Mouse (Mus musculus) neural tube, embryonic 12.5 days (tissue): Measurements from ENCODE around the gene Camta1. TPM values are rescaled to one million over a fixed set of nuclear protein-coding genes. Genes with fewer than 3 reads are reported as not detected.

Experiments
- ATAC-seq: fragments of 200-750 bp; cut with Nextera tagmentation; 2 replicates; pipeline ENCODE4 v1.8.0; 2017; ENCODE audit warnings: low read depth, mild to moderate bottlenecking, moderate TSS enrichment, moderate library complexity; ENCODE audit not compliant: low FRiP score
- H3K27ac ChIP-seq: fragments of 300-500 bp; sonication (generic); 2 replicates; pipeline ENCODE4 v1.5.1; 2016
- H3K27me3 ChIP-seq: fragments of 300-500 bp; sonication (generic); replicated peaks from 2 replicates; pipeline ENCODE4 v1.6.1; 2016; ENCODE audit warnings: mild to moderate bottlenecking
- H3K36me3 ChIP-seq: fragments of 300-500 bp; sonication (generic); 2 replicates; pipeline ENCODE4 v1.6.1; 2016; ENCODE audit warnings: mild to moderate bottlenecking
- H3K4me1 ChIP-seq: fragments of 300-500 bp; sonication (generic); 2 replicates; pipeline ENCODE4 v1.6.1; 2016
- H3K4me2 ChIP-seq: fragments of 300-500 bp; sonication (generic); replicated peaks from 2 replicates; pipeline ENCODE4 v1.6.1; 2016; ENCODE audit warnings: mild to moderate bottlenecking
- H3K4me3 ChIP-seq: fragments of 300-500 bp; sonication (generic); 2 replicates; pipeline ENCODE4 v1.5.1; 2016
- H3K9ac ChIP-seq: fragments of 300-500 bp; sonication (generic); 2 replicates; pipeline ENCODE4 v1.6.1; 2016; ENCODE audit warnings: mild to moderate bottlenecking
- H3K9me3 ChIP-seq: fragments of 300-500 bp; sonication (generic); 2 replicates; pipeline ENCODE4 v1.6.1; 2016; ENCODE audit warnings: mild to moderate bottlenecking
- WGBS: fragments of 180-500 bp; shearing (Covaris S2); methylation state at CpG from one replicate; pipeline ENCODE4 v1.1.7; 2016; 5-methylcytosine and 5-hydroxymethylcytosine counted together
- polyA plus RNA-seq: library from polyadenylated mRNA; unstranded; fragments of >200 nt; fragmentation: Nextera tagmentation; extraction: Ambion mirVana; gene quantifications from 2 replicates; pipeline ENCODE4 v1.2.1, GENCODE M21; 2016

The Camta1 gene
- polyA plus RNA-seq, 1 experiment from 2014 or later = 164 TPM

DNA sequence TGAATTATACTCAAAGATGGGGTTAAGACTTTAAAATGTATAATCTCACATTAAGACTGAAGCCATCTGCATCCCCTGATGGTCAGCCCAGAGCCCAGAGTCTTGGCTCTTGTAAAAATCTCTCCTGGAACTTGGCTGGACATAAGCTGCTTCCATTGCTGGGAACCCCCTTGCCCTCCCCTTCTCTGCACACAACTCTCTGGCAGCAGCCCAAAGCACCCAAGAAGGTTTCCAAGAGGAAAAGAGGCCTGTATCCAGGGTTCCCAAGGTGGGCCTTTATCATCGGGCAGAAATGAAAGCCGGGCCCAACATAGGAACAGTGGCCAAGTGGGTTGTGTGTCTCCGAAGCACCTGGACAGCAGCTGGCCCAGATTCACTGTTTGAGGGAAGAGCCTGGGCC, 316.2 kb downstream of the Camta1 start:
- no peaks in the 10 kb centered on the region for H3K27me3 ChIP-seq
- ATAC-seq = no peak
- no peaks in the 10 kb centered on the region for H3K9me3 ChIP-seq
- WGBS = 92% methylated on average over 3 of the region's 3 CpGs
- no peak overlapping the region for H3K9ac ChIP-seq
- H3K36me3 ChIP-seq = no peaks in the 10 kb centered on the region
- no peak overlapping the region for H3K4me3 ChIP-seq
- H3K27ac ChIP-seq = no peak overlapping the region
- peaks cover 14% of the 10 kb centered on the region for H3K4me1 ChIP-seq
- no peak overlapping the region for H3K4me2 ChIP-seq

- 43% methylated on average over 5 of the region's 5 CpGs for WGBS
- no peak overlapping the region for H3K4me2 ChIP-seq
- no peak overlapping the region for H3K27ac ChIP-seq
- no peak for ATAC-seq
- no peak overlapping the region for H3K4me3 ChIP-seq
- no peaks in the 10 kb centered on the region for H3K36me3 ChIP-seq
- H3K27me3 ChIP-seq = no peaks in the 10 kb centered on the region
- peaks cover 9% of the 10 kb centered on the region for H3K4me1 ChIP-seq
- no peak overlapping the region for H3K9ac ChIP-seq
- H3K9me3 ChIP-seq = no peaks in the 10 kb centered on the region
These were observed 317.5 kb downstream of the Camta1 start for GRCm38 (mm10) chr4:151544191-151544590.

DNA sequence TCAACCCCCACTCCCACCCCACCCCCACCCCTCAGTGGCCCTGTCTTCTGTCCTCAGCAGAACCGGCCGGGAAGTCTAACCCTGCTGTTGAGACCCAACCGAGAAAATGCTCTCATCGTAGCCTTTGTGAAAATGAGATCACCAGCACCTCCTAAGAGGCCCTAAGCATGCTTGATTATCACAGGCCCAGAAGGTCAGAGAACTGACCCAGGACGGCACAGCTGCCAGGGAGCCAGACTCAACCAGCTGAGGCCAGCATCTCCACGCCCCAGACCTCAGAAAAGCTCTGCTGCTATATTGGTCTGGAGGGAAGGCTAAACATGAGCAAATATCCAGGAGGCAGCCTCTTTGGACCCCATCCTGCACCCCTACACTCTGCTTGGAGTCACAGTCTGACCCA, 321.1 kb downstream of the Camta1 start:
- Histone ChIP-seq H3K9me3 (no peaks in the 10 kb centered on the region), H3K36me3 (no peaks in the 10 kb centered on the region), H3K4me1 (peaks cover 15% of the 10 kb centered on the region), H3K9ac (no peak overlapping the region), H3K4me3 (no peak overlapping the region), H3K4me2 (no peak overlapping the region), H3K27ac (no peak overlapping the region), H3K27me3 (no peaks in the 10 kb centered on the region)
- 61% methylated on average over 6 of the region's 6 CpGs for WGBS
- no peak for ATAC-seq

GRCm38 (mm10) chr4:151539881-151540280, 321.8 kb downstream of the Camta1 start:
- peaks cover 15% of the 10 kb centered on the region for H3K4me1 ChIP-seq
- H3K36me3 ChIP-seq = no peaks in the 10 kb centered on the region
- H3K4me2 ChIP-seq = no peak overlapping the region
- H3K9me3 ChIP-seq = no peaks in the 10 kb centered on the region
- H3K4me3 ChIP-seq = no peak overlapping the region
- WGBS = 71% methylated on average over 5 of the region's 5 CpGs
- no peak overlapping the region for H3K27ac ChIP-seq
- ATAC-seq = no peak
- no peak overlapping the region; the same call in 1 of the 2 replicates for H3K9ac ChIP-seq
- no peaks in the 10 kb centered on the region for H3K27me3 ChIP-seq

DNA sequence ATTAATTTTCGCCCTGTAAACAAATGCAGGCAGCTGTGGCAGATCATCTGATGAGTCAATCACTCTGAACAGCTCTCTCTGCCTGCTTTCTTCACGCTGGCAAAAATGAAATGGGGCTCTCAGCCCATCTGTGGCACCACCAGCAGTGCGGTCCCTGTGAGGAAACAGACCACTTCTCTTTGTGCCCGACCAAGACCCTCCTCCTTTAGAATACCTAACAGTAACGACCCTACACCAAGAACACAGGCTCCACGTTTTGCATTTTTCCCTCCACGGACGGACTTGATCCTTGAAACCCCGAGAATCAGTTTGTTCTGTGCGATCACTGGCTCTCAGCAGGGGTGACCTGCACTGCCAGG, 322.5 kb downstream of the Camta1 start:
- no peak overlapping the region for H3K4me3 ChIP-seq
- H3K27me3 ChIP-seq = no peaks in the 10 kb centered on the region
- peaks cover 15% of the 10 kb centered on the region for H3K4me1 ChIP-seq
- no peaks in the 10 kb centered on the region for H3K36me3 ChIP-seq
- H3K9me3 ChIP-seq = no peaks in the 10 kb centered on the region
- H3K9ac ChIP-seq = no peak overlapping the region
- no peak overlapping the region for H3K27ac ChIP-seq
- H3K4me2 ChIP-seq = no peak overlapping the region
- ATAC-seq = no peak
- 56% methylated on average over 10 of the region's 10 CpGs for WGBS

GRCm38 (mm10) chr4:151538446-151539166, 323.1 kb downstream of the Camta1 start:
- Histone ChIP-seq H3K4me3 (no peak overlapping the region), H3K4me2 (no peak overlapping the region), H3K27ac (no peak overlapping the region), H3K9ac (no peak overlapping the region), H3K4me1 (peaks cover 15% of the 10 kb centered on the region), H3K9me3 (no peaks in the 10 kb centered on the region), H3K27me3 (no peaks in the 10 kb centered on the region), H3K36me3 (no peaks in the 10 kb centered on the region)
- WGBS = 61% methylated on average over 18 of the region's 18 CpGs
- ATAC-seq = no peak

DNA sequence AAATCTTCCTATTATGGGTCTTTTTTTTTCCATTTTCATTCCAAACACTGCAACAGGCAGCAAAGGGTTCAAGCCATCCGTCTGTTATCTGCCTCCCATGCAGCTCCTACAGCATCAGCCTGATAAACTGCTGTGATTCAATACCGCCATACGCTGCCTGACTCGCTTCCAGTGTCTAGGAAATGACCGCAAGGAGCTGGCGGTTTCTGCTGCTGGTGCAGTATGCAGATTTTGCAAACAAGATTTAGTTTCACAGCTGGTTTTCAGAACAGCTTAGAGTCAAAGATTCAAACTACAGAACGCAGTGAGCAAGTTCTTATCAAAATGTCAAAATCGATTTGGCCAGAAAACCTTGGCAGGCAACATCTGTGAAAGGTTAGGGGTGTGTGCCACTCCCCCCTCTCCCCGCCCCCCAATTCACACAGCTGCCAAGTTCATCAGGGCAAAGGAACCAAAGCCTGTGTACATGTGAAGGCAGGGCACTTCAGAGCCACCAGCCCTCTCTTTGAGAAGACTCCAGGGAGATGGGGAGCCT, 325.7 kb downstream of the Camta1 start:
- peaks cover 15% of the 10 kb centered on the region for H3K4me1 ChIP-seq
- no peak for ATAC-seq
- H3K27ac ChIP-seq = no peak overlapping the region
- H3K9me3 ChIP-seq = no peaks in the 10 kb centered on the region
- H3K9ac ChIP-seq = no peak overlapping the region
- H3K4me3 ChIP-seq = no peak overlapping the region
- no peaks in the 10 kb centered on the region for H3K36me3 ChIP-seq
- H3K27me3 ChIP-seq = no peaks in the 10 kb centered on the region
- H3K4me2 ChIP-seq = no peak overlapping the region
- 57% methylated on average over 9 of the region's 9 CpGs for WGBS

DNA sequence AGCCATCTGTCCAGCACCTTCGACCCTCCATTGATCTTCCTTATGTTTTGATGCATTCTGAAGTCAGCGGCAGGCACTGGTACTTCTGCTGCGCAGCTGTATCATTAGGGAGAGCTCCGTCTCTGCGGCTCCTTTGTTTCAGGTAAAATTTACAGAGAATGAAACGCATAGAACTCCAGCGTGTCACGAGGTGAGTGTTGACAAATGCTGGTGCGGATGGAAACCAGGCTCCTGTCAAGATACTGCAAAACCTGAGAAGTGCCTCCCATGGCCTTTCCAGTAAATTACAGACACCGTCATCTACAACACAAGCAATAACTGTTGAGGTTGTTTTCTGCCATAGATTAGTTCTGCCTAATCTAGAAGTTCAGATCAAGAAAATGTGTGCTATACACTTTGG, 328.2 kb downstream of the Camta1 start:
- 74% methylated on average over 10 of the region's 10 CpGs for WGBS
- Histone ChIP-seq H3K9ac (no peak overlapping the region), H3K4me3 (no peak overlapping the region), H3K27ac (no peak overlapping the region), H3K27me3 (no peaks in the 10 kb centered on the region), H3K9me3 (no peaks in the 10 kb centered on the region), H3K36me3 (no peaks in the 10 kb centered on the region), H3K4me1 (peaks cover under 1% of the 10 kb centered on the region; the same call in 1 of the 2 replicates), H3K4me2 (no peak overlapping the region)
- no peak for ATAC-seq

DNA sequence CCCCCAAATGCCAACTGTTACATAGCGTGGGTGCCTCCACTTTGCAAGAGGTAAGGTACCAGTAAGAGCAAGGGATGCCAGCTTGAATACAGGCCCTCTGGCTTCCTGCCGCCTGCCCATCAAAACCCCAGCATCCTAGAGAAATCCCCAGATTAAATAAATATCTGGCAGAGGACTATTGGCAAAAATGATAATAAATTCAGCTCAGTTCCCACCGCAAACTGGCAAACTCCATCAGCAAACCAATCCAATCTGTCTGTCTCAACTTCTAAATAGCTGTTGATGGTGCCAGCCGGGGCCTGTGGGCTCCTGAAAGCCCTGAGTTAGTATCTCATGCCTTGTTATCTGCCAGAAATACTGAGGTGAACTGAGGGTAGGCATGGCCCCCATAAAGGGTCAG, 333.2 kb downstream of the Camta1 start:
- no peak overlapping the region for H3K9ac ChIP-seq
- H3K4me3 ChIP-seq = no peak overlapping the region
- WGBS = 92% methylated on average over 4 of the region's 4 CpGs
- no peak for ATAC-seq
- no peaks in the 10 kb centered on the region for H3K9me3 ChIP-seq
- no peak overlapping the region for H3K4me2 ChIP-seq
- no peaks in the 10 kb centered on the region for H3K4me1 ChIP-seq
- no peaks in the 10 kb centered on the region for H3K27me3 ChIP-seq
- no peak overlapping the region for H3K27ac ChIP-seq
- H3K36me3 ChIP-seq = no peaks in the 10 kb centered on the region

- Histone ChIP-seq H3K4me3 (no peak overlapping the region), H3K36me3 (no peaks in the 10 kb centered on the region), H3K27ac (no peak overlapping the region), H3K27me3 (no peaks in the 10 kb centered on the region), H3K4me1 (no peaks in the 10 kb centered on the region), H3K9me3 (peaks cover 4% of the 10 kb centered on the region; the same call in 1 of the 2 replicates), H3K4me2 (no peak overlapping the region), H3K9ac (no peak overlapping the region)
- WGBS = 94% methylated on average over 3 of the region's 3 CpGs
- no peak for ATAC-seq
These were observed 333.9 kb downstream of the Camta1 start for GRCm38 (mm10) chr4:151527763-151528162.

GRCm38 (mm10) chr4:151520103-151520502, 341.6 kb downstream of the Camta1 start:
- Histone ChIP-seq H3K4me2 (no peak overlapping the region), H3K4me1 (peaks cover 26% of the 10 kb centered on the region), H3K36me3 (no peaks in the 10 kb centered on the region), H3K9ac (no peak overlapping the region), H3K4me3 (no peak overlapping the region), H3K9me3 (peaks cover 5% of the 10 kb centered on the region; the same call in 1 of the 2 replicates), H3K27ac (no peak overlapping the region), H3K27me3 (no peaks in the 10 kb centered on the region)
- 29% methylated on average over 8 of the region's 8 CpGs for WGBS
- no peak for ATAC-seq

DNA sequence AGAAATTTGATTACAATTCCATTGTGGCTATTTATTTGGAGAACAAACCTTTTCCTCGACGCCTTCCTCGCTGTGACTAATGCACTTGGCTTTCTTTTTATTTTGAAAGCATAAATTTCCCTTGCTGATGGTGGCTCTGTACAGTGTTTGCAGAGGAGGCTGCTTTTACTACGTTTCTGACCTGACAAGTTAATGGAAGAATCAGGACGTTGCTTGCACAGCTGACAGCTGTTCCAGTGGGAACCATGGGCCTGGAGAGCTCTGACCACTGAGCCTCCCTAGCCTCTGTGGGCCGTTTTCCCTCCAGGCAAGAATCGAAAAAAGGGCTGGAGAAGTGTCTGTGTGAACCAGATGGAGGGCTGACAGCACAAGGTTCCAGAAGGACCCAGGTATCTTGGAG, 342.7 kb downstream of the Camta1 start:
- WGBS = 40% methylated on average over 7 of the region's 7 CpGs
- H3K9ac ChIP-seq = no peak overlapping the region
- no peak overlapping the region for H3K4me2 ChIP-seq
- no peak overlapping the region for H3K27ac ChIP-seq
- ATAC-seq = no peak
- H3K4me3 ChIP-seq = no peak overlapping the region
- H3K4me1 ChIP-seq = peaks cover 26% of the 10 kb centered on the region
- no peaks in the 10 kb centered on the region for H3K27me3 ChIP-seq
- H3K36me3 ChIP-seq = no peaks in the 10 kb centered on the region
- H3K9me3 ChIP-seq = peaks cover 5% of the 10 kb centered on the region; the same call in 1 of the 2 replicates
